Mouse (Mus musculus) myocyte (in vitro differentiated cells): ENCODE results near the gene Tbc1d17.

Source experiments
- CEBPB ChIP-seq: IDR thresholded peaks from 2 replicates; pipeline ENCODE4 v1.6.1; 2011; ENCODE audit warnings: mild to moderate bottlenecking, moderate library complexity; ENCODE audit not compliant: poor library complexity, insufficient read depth, severe bottlenecking
- E2F4 ChIP-seq: IDR thresholded peaks from one replicate; pipeline ENCODE4 v1.6.1; 2011; ENCODE audit warnings: mild to moderate bottlenecking, control low read depth, moderate library complexity; ENCODE audit not compliant: insufficient read depth
- MAX ChIP-seq: IDR thresholded peaks from one replicate; pipeline ENCODE4 v1.6.1; 2011; ENCODE audit warnings: low read depth, mild to moderate bottlenecking, control low read depth
- MYOD1 ChIP-seq, 3 experiments: IDR thresholded peaks; one replicate each; pipeline ENCODE4 v1.6.1; 2011; ENCODE audit warnings: control low read depth in 2 of 3, low read depth in 2 of 3, mild to moderate bottlenecking in 2 of 3, moderate library complexity in 1 of 3; ENCODE audit not compliant: insufficient read length in 2 of 3, control insufficient read depth in 1 of 3
- MYOG ChIP-seq, 3 experiments: IDR thresholded peaks; one replicate each; pipeline ENCODE4 v1.6.1; 2011; ENCODE audit warnings: control low read depth in 2 of 3, low read depth in 2 of 3, mild to moderate bottlenecking in 2 of 3; ENCODE audit not compliant: insufficient read length in 2 of 3, control insufficient read depth in 1 of 3, insufficient read depth in 1 of 3
- POLR2A ChIP-seq: IDR thresholded peaks from one replicate; pipeline ENCODE4 v1.6.1; 2011; ENCODE audit warnings: low read depth, mild to moderate bottlenecking, control low read depth, moderate library complexity; ENCODE audit not compliant: insufficient read length
- POLR2AphosphoS2 ChIP-seq: IDR thresholded peaks from one replicate; pipeline ENCODE4 v1.6.1; 2011; ENCODE audit warnings: low read depth, control low read depth; ENCODE audit not compliant: insufficient read length
- TCF12 ChIP-seq: IDR thresholded peaks from one replicate; pipeline ENCODE4 v1.6.1; 2011; ENCODE audit warnings: mild to moderate bottlenecking, control low read depth; ENCODE audit not compliant: poor library complexity, insufficient read depth, severe bottlenecking
- USF1 ChIP-seq: IDR thresholded peaks from one replicate; pipeline ENCODE4 v1.6.1; 2011; ENCODE audit warnings: low read depth, mild to moderate bottlenecking, control low read depth, moderate library complexity

- no peak for TF ChIP-seq MYOG (IDR thresholded peaks at IDR 0.05; ENCODE audit: control insufficient read depth in 1 of 3, insufficient read depth in 1 of 3, insufficient read length in 2 of 3, low read depth in 2 of 3)
- no peak for TF ChIP-seq CEBPB
- TF ChIP-seq POLR2A: no peak
- TF ChIP-seq TCF12: no peak
- no peak for TF ChIP-seq MAX
- no peak for TF ChIP-seq MYOD1 (IDR thresholded peaks at IDR 0.05; ENCODE audit: control insufficient read depth in 1 of 3, insufficient read length in 2 of 3, low read depth in 2 of 3)
- TF ChIP-seq USF1: no peak
- no peak for TF ChIP-seq POLR2AphosphoS2
- TF ChIP-seq E2F4: no peak
Observed at GRCm38 (mm10) chr7:44850789-44851624, 2.1 kb upstream of the Tbc1d17 start.
